Comparison of ENCODE assay signal across 8 mouse cellular contexts in genomic region chr2:19275602-19276539, GRCm38 (mm10).
DNase-seq lines count a peak whose midpoint lies in the region; ATAC-seq and TF ChIP-seq lines count a peak whose summit lies in the region.

No protein-coding gene starts in this region.

- peak overlapping the region; percentile 68 for H3ac ChIP-seq in C2C12 (ENCODE audit: control insufficient read depth, insufficient read length, low read depth)

- no peak for TF ChIP-seq POLR2A in embryonic fibroblast, embryonic 13.5 days (IDR thresholded peaks at IDR 0.05; ENCODE audit: low read depth, low read length)

- DNase-seq in brain, adult 2 months (ENCODE audit: low read depth, low spot score): peak; percentile 91
- peak; percentile 85 for DNase-seq in heart, embryonic 10.5 days (ENCODE audit: low spot score)
- DNase-seq in midbrain, postnatal 0 days (ENCODE audit: low spot score): peak; percentile 92
- peak; percentile 62 to 83 for DNase-seq in spleen, postnatal 10 days (ENCODE audit: low spot score in 2 of 2)

- no peaks in the 10 kb centered on the region for H3K4me1 ChIP-seq in embryonic fibroblast, embryonic 13.5 days (ENCODE audit: control insufficient read depth, insufficient read depth, low read length)
- no peaks in the 10 kb centered on the region for H3K4me1 ChIP-seq in heart, embryonic 10.5 days
- no peaks in the 10 kb centered on the region for H3K4me1 ChIP-seq in kidney, embryonic 14.5 days (ENCODE audit: control insufficient read depth, insufficient read depth, low read length)
- H3K4me1 ChIP-seq in limb, embryonic 15.5 days: no peaks in the 10 kb centered on the region
- H3K4me1 ChIP-seq in midbrain, postnatal 0 days (ENCODE audit: insufficient read depth, low read length): no peaks in the 10 kb centered on the region

- H3K27me3 ChIP-seq in C2C12 (ENCODE audit: control insufficient read depth, insufficient read depth, insufficient read length): no peaks in the 10 kb centered on the region
- H3K27me3 ChIP-seq in heart, embryonic 10.5 days (ENCODE audit: insufficient read depth, poor library complexity, severe bottlenecking): peaks cover 5% of the 10 kb centered on the region; the same call in 1 of the 2 replicates
- H3K27me3 ChIP-seq in kidney, embryonic 14.5 days (ENCODE audit: control insufficient read depth, insufficient read depth, low read length): no peaks in the 10 kb centered on the region
- peaks cover 13% of the 10 kb centered on the region for H3K27me3 ChIP-seq in limb, embryonic 15.5 days
- H3K27me3 ChIP-seq in midbrain, postnatal 0 days (ENCODE audit: insufficient read depth, low read length): no peaks in the 10 kb centered on the region

- H3K36me3 ChIP-seq in C2C12 (ENCODE audit: control insufficient read depth, insufficient read depth): no peaks in the 10 kb centered on the region
- H3K36me3 ChIP-seq in heart, embryonic 10.5 days: no peaks in the 10 kb centered on the region
- H3K36me3 ChIP-seq in kidney, embryonic 14.5 days (ENCODE audit: control insufficient read depth, insufficient read depth, low read length): no peaks in the 10 kb centered on the region
- no peaks in the 10 kb centered on the region for H3K36me3 ChIP-seq in limb, embryonic 15.5 days
- H3K36me3 ChIP-seq in midbrain, postnatal 0 days (ENCODE audit: insufficient read depth, low read length): no peaks in the 10 kb centered on the region

- H3K79me3 ChIP-seq in C2C12 (ENCODE audit: low read depth): no peaks in the 10 kb centered on the region

- TF ChIP-seq CTCF in C2C12 (IDR thresholded peaks at IDR 0.05; ENCODE audit: control insufficient read depth, insufficient read depth, insufficient read length): peak; percentile 37
- TF ChIP-seq CTCF in embryonic fibroblast, embryonic 13.5 days (IDR thresholded peaks at IDR 0.05; ENCODE audit: borderline replicate concordance, insufficient read depth, low read length): 0 out of 2 replicates have a peak, but pooled peaks have one; percentile 32
- peak; percentile 96 for TF ChIP-seq CTCF in midbrain, postnatal 0 days (IDR thresholded peaks at IDR 0.05)

- H3K9me3 ChIP-seq in heart, embryonic 10.5 days: no peaks in the 10 kb centered on the region
- H3K9me3 ChIP-seq in kidney, embryonic 14.5 days (ENCODE audit: control insufficient read depth, low read length): no peaks in the 10 kb centered on the region
- H3K9me3 ChIP-seq in limb, embryonic 15.5 days: no peaks in the 10 kb centered on the region
- H3K9me3 ChIP-seq in midbrain, postnatal 0 days (ENCODE audit: low read length): no peaks in the 10 kb centered on the region

- peak overlapping the region; percentile 57 for H3K4me2 ChIP-seq in kidney, embryonic 14.5 days (replicated peaks; ENCODE audit: low read depth, low read length)
- peak overlapping the region; percentile 61 for H3K4me2 ChIP-seq in limb, embryonic 15.5 days
- H3K4me2 ChIP-seq in midbrain, postnatal 0 days (ENCODE audit: low read depth, low read length, poor library complexity, severe bottlenecking): peak overlapping the region; percentile 77

- H3K27ac ChIP-seq in embryonic fibroblast, embryonic 13.5 days (ENCODE audit: insufficient read depth, low read length): peak overlapping the region; percentile 41; the same call in 1 of the 2 replicates
- peak overlapping the region; percentile 86 for H3K27ac ChIP-seq in heart, embryonic 10.5 days
- H3K27ac ChIP-seq in kidney, embryonic 14.5 days (ENCODE audit: low read depth, low read length): peak overlapping the region; percentile 48; the same call in 1 of the 2 replicates
- peak overlapping the region; percentile 59 for H3K27ac ChIP-seq in limb, embryonic 15.5 days
- H3K27ac ChIP-seq in midbrain, postnatal 0 days (ENCODE audit: low read depth, low read length): peak overlapping the region; percentile 73

- peak overlapping the region; percentile 15 for H3K4me3 ChIP-seq in C2C12 (ENCODE audit: insufficient read depth, poor library complexity, severe bottlenecking)
- H3K4me3 ChIP-seq in embryonic fibroblast, embryonic 13.5 days (ENCODE audit: insufficient read depth, low read length): peak overlapping the region; percentile 65
- H3K4me3 ChIP-seq in heart, embryonic 10.5 days: peak overlapping the region; percentile 63
- peak overlapping the region; percentile 38 for H3K4me3 ChIP-seq in kidney, embryonic 14.5 days (ENCODE audit: low read length)
- H3K4me3 ChIP-seq in limb, embryonic 15.5 days: peak overlapping the region; percentile 46
- H3K4me3 ChIP-seq in midbrain, postnatal 0 days (ENCODE audit: low read depth, low read length): peak overlapping the region; percentile 40

- WGBS in heart, embryonic 10.5 days: 8% methylated on average over 25 of the region's 25 CpGs
- whole genome bisulfite sequencing in kidney, embryonic 14.5 days: 4% methylated on average over 25 of the region's 25 CpGs
- WGBS in limb, embryonic 15.5 days: 6% methylated on average over 25 of the region's 25 CpGs
- WGBS in midbrain, postnatal 0 days: 9% methylated on average over 25 of the region's 25 CpGs

- no peaks in the 10 kb centered on the region for H3K79me2 ChIP-seq in C2C12 (ENCODE audit: control insufficient read depth, insufficient read depth)

- peak overlapping the region; percentile 44 for H3K9ac ChIP-seq in kidney, embryonic 14.5 days (ENCODE audit: low read depth, low read length)
- peak overlapping the region; percentile 37; the same call in 1 of the 2 replicates for H3K9ac ChIP-seq in limb, embryonic 15.5 days
- peak overlapping the region; percentile 44; the same call in 1 of the 2 replicates for H3K9ac ChIP-seq in midbrain, postnatal 0 days (replicated peaks; ENCODE audit: low read length, poor library complexity, severe bottlenecking)

- ATAC-seq in kidney, embryonic 14.5 days (ENCODE audit: low FRiP score, low TSS enrichment): peak; percentile 88
- no peak for ATAC-seq in limb, embryonic 15.5 days (ENCODE audit: insufficient number of reproducible peaks, low FRiP score, low TSS enrichment, low read depth)
- peak; percentile 81 for ATAC-seq in midbrain, postnatal 0 days (ENCODE audit: low FRiP score)

TF ChIP-seq in C2C12, 6 proteins besides CTCF, POLR2A, EP300 and RAD21:
- TF ChIP-seq FOSL1 (IDR thresholded peaks at IDR 0.05; ENCODE audit: insufficient read depth, low read length, poor library complexity, severe bottlenecking): no peak
- TF ChIP-seq CEBPB (IDR thresholded peaks at IDR 0.05; ENCODE audit: low read depth): no peak
- no peak for TF ChIP-seq MYOD1 (IDR thresholded peaks at IDR 0.05; ENCODE audit: control insufficient read depth, insufficient read length, low read depth)
- TF ChIP-seq USF1 (IDR thresholded peaks at IDR 0.05; ENCODE audit: low read depth): no peak
- no peak for TF ChIP-seq MAX (IDR thresholded peaks at IDR 0.05)
- no peak for TF ChIP-seq MYOG (IDR thresholded peaks at IDR 0.05; ENCODE audit: control insufficient read depth, extremely low read depth, insufficient read length)

Comparison
In these comparisons a context has a peak if more than half of its experiments do, and no peak if none do; other contexts are left out.
1. H3K4me3 ChIP-seq: peak in every context shown above with its lines; median percentile 65 in embryonic fibroblast, embryonic 13.5 days; 63 in heart, embryonic 10.5 days; 46 in limb, embryonic 15.5 days; 40 in midbrain, postnatal 0 days; 38 in kidney, embryonic 14.5 days; 15 in C2C12.
2. CTCF ChIP-seq: peak in every context shown above with its lines; median percentile 96 in midbrain, postnatal 0 days; 37 in C2C12; 32 in embryonic fibroblast, embryonic 13.5 days.